Mouse (Mus musculus): ENCODE data around the gene Mphosph6. TPM values are rescaled to one million over a fixed set of nuclear protein-coding genes. Genes with fewer than 3 reads are reported as not detected.

Gene Mphosph6
- polyA plus RNA-seq (2012; ENCODE audit: low replicate concordance) = 1.1 and 6.0 TPM in 2 replicates

GRCm38 (mm10) chr8:117801443-117802298, at the start of gene Mphosph6:
Gene Mphosph6, minus strand, starts transcription at chr8:117801943.

Other genes with a start within 250 kb of the Mphosph6 start
- gene Sdr42e1, start 128.3 kb downstream of the Mphosph6 start, polyA plus RNA-seq (2012; ENCODE audit: low replicate concordance) = 0.30 TPM in 1 of 2 replicates, not detected in the other
- gene Hsd17b2, start 100.0 kb downstream of the Mphosph6 start, polyA plus RNA-seq (2012; ENCODE audit: low replicate concordance) = 0.57 TPM in 1 of 2 replicates, not detected in the other

Data from leukemia stem cell, adult 10-12 weeks (primary cell).